Mouse (Mus musculus): ENCODE data around the gene P2ry6.

P2ry6 gene

DNA sequence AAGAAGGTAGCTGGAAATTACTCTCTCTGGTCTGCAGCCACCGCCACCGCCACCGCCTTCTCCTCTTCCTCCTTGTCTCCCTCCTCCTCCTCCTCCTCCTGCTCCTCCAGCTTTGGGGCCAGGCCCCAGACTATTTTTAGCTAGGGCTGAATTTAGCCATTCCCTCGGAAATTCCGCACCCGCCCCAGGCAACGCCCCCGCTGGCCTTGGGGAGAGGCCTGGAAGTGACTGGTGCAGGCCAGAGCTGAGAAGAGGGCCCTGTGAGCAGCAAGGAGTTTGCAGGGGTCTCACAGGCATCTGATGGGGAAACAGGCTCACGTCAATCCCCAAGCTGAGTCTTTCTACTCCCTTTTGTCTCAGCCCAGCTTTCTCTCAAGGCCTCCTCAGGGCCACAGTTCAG lies 56.3 kb downstream of the P2ry6 start:
- in situ Hi-C loops (cut with MboI, MseI) = no loop called here

DNA sequence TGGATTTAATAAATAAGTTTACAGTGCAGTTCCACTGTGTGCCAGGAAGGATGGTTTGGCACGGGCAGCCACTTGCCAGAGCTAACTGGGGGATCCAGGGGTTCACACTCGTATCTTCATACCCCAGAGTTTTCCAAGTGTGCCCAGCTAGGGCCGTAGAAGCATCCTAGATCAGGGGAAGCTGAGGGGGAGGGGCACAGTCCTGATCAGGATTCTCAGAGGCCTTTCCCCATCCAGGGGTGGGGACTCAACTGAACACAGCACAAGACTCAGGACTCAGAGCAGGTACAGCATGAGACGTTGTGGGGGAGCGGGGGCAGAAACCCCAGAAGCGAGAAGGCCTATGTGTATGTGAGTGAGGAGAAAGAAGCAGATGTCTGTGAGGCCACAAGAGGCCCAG lies 56.7 kb downstream of the P2ry6 start:
- in situ Hi-C loops (cut with MboI, MseI) = no loop called here

DNA sequence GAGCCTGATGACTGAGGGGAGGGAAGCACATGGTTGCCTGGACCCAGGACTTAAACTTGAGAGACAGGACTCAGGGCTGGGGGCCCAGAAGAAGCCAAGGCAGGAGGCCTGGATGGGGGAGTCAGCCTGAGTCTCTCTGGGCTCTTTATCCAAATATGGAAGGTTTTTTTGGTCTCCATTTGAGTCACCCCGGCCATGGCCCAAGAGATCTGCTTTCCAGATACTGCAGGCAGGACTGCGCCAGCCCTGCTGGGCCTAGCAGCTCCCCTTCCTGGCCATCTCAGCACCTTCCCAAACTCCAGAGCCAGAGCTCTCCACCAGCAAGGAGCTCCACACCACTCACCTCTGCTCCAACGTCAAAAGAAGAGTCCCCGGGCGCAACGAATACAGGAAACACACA lies 57.9 kb downstream of the P2ry6 start:
- in situ Hi-C loops (cut with MboI, MseI) = no loop called here

DNA sequence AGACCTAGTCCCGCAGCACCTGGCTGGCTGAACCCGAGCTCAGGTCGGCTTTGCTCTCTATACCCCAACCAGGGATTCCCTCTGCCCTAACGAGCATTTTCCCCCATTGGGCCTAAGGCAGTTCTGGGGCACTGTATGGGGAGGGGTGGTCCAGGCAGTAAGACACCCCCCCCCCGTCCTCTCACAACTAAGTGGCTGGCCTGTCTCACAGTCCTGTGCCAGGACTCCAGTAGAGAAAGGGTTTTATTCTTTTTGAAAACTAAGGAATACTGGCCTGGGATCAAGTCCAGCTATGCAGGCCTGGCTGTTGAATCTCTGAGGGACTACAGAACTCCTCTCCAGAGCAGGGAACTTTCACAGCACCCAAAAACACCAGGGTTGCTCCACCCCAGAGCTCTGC lies 59.2 kb downstream of the P2ry6 start:
- in situ Hi-C loops (cut with MboI, MseI) = no loop called here

DNA sequence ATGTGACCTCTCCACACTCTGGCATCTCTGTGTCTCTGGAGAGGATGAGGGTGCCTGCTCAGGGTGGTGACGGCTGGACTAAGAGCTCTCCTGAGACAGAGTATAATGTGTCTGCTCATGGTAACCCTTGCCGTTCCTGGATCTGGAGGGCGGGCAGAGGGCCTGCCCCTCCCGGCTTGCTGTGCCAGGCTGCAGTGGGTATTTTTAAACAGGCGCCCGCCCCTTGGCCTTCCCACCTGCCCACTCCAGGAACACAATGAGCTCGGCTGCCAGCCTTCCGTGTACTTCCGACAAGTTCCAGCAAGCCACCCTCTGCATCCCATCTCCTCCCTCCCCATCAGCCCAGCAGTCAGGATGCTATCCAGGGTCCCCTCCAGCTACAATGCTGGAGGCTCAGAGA lies 62.7 kb downstream of the P2ry6 start:
- in situ Hi-C loops (cut with MboI, MseI) = no loop called here

DNA sequence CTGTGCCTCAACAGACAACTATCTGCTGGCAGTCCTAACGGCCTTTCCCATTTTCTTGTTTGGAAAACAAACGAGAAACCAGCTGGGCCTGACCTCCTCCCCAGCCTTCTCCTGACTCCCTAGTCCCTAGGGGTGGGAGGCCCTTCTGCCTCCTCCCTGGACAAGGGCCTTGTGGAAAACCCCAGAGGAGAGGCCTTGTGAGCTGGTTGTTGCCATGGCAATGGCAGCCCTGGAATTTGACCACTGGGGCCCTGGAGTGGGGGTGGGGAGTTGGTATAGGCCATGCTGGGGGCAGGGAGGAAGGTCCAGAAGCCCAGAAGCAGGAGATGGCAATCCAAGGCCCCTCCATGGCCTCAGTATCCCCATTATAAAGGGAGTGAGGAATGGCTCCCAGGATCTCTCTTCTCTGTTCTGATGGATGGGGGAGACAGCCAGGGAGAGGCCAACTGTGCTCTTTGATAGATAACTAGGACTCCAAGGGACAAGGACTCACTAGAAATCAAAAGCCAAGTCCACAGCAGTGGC lies 63.1 kb downstream of the P2ry6 start:
- in situ Hi-C loops (cut with MboI, MseI) = no loop called here

DNA sequence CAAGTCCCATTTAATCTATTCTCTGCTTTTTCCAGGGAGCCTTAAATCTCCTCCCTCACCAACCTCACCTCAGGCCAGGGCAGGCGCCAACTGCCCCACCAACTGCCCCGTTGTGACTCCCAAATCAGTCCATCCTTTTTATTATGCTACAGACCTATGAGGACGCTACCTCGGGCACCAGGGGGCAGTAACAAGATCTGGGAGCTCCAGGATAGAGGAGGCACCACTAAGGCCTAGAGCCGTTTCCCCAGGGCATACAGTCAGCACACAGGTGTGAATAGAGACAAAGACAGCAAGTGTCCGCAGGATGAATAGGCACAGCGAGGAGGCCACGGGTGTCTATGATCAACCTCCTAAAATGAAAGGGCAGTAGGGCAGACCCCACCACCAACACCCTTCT lies 65.9 kb downstream of the P2ry6 start:
- in situ Hi-C loops (cut with MboI, MseI) = no loop called here

DNA sequence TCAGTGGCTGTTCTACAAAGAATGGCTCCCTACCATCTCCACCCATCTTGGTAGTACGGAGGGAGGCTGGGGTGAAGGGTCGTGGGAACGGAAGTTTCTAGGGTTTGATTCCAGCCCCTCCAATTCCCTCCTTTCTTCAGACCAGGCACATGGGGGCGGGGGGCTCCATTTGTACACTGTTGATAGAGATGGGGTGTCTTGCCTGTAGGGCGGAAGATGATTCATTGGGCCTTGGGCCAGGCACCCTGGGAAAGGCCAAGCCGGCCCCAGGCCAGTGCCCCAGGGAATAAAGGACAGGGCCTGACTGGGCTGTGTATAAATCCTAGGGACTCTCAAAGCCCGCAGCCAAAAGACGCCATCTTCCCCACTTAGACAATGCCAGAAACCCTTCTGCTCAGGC lies 66.4 kb downstream of the P2ry6 start:
- in situ Hi-C loops (cut with MboI, MseI) = no loop called here

DNA sequence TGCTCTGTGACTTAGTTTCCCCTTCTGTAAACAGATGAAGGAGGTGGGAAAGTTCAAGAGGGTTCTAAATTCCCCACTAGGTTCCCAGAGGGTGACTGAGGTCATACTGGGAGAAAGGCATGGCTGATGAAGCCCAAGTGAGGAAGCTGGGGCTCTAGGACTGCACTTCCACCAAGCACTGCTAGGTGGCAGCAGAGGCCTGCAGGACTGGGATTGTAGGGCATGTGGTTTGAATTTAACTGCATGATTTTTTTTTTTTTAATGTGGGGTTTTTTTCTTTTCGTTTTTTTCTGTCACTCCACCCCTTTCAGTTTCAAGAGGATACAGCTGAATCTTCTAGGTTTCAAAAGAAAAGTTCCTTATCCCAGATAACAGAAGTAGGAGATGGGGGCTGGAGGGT lies 67.2 kb downstream of the P2ry6 start:
- in situ Hi-C loops (cut with MboI, MseI) = no loop called here

DNA sequence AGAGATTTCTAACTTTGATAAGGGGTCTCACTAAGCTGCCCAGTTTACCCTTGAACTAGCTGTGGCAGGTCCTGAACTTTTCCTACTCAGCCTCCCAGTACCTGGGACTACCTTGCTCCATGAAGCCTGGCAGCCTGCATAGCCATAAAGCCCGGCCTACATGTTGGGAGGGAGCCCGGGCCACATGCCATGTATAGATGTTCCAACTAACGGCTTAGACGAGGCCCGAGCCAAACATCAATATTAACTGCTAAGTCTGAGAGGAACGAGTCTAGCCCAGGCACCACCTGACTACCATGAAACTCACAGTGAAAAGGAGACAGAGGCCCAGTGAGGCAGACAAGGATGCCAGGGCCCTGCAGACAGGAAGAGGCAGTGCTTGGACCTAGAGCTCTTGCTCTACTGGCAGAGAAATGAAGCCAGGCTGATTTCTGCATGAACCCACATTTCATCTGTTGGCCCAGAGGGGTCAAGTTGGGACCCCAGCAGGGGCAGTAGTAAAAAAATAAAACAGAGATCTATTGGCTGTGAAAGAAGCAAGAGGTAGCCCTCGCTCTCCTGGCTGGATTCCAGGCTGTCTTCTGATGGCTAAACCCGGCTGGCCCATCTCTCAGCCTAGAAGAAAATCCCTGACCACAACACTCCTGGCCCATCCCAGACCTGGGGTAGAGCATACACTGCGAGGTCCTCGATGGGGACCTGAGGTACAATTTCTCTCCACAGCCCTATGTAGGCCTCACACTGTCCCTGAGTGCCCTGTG lies 68.2 kb downstream of the P2ry6 start:
- in situ Hi-C loops (cut with MboI, MseI) = no loop called here

DNA sequence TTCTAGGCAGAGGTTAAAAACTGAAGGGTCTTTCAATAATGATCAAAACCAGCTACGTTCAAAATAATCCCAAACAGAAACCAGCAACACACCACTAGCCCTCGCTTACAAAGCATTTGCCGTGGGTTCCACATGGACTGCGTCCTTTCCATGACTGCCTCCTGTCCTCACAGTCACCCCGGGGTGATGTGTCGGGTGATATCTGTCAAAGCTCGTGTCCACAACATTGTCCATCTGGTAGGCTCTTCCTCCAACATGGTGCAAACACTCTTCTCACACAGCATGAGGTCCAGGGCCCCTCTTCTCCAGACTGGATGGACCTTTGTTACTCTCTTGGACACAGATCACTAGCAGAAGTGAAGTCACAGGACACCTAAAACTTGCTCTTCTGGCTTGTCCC lies 69.4 kb downstream of the P2ry6 start:
- in situ Hi-C loops (cut with MboI, MseI) = no loop called here

DNA sequence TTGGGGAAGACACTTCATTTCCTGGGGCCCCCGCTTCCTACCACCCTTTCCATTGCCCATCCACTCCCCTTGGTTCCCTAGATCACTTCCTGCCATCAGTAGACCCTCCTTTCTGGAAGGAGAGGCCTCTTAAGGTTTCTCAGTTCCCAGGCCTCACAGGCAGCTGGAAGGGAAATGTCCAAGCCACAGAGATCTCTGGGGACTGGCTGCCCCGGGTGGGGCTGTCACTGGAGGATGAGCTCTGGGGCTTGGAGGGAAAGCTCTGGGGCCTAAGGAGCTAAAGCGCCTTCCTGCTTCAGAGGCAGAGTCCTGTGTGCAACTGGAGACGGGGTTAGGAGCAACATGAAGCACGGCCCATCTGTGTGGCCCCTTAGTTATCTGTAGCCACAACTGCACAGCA lies 69.8 kb downstream of the P2ry6 start:
- in situ Hi-C loops (cut with MboI, MseI) = loop anchor here (5.0 kb wide), 1 partner anchor 33 kb away; no protein-coding TSS in a partner anchor

DNA sequence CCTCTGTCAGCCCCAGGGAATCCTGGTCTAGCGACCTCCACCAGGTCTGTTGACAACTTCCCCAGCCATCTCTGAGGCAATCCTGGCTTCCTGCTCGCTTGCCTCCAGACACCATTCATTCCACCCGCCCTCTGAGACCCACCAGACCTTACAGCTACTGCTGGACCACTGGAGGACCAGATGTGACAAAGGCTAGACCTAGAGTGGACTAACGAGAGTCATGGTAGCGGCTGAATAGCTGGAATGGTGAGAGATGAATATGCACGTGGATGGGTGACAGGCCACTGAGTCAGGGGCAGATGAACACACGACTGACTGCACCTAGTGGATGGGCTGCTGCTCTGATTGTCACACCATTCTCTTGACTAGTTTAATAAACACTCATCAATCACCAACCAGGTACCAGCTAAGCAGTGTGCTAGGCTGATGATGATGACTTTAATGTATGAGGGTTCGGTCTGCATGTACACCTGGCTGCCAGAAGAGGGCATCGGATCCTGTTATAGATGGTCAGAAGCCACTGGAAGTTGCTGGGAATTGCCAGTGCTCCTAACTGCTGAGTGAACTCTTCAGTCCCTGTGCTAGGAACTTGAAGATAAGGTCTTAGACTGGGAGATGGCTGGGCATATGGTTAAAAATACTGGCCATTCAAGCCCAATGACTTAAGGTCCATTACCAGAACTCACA lies 71.9 kb downstream of the P2ry6 start:
- in situ Hi-C loops (cut with MboI, MseI) = loop anchor here (5.0 kb wide), 1 partner anchor 35 kb away; no protein-coding TSS in a partner anchor

DNA sequence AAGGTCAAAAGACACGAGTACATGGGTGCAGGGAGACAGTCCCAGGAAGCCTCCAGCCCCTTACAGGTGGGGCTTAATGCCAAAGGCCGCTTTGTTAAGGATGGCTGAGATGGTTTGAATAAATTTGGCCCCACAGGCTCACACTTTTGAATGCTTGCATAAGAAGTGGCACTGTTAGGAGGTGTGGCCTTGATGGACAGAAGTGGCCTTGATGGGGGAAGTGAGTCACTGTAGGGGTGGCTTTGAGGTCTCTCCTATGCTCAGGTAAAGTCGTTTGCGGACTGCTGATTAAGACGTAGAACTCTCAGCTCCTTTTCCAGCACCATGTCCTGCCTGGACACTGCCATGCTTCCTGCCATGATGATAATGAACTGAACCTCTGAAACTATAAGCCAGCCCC lies 76.6 kb downstream of the P2ry6 start:
- in situ Hi-C loops (cut with MboI, MseI) = no loop called here

DNA sequence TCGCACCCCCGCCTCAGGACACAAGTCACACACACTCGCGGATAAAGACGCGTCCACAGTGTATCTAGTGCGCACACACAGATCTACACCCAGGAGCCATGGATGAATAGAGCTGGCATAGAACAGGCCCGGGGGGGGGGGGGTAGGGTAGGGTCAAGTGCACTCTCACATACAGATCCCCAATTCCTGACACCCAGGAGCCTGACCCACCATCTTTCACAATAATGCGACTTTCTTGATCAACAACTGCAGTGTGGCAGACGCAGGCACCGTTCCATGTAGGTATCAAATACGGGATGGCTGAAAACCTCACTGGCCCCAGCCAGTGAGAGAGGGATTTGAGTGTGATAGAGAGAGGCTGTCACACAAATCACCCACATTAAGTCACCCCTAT lies 79.6 kb downstream of the P2ry6 start:
- in situ Hi-C loops (cut with MboI, MseI) = no loop called here

DNA sequence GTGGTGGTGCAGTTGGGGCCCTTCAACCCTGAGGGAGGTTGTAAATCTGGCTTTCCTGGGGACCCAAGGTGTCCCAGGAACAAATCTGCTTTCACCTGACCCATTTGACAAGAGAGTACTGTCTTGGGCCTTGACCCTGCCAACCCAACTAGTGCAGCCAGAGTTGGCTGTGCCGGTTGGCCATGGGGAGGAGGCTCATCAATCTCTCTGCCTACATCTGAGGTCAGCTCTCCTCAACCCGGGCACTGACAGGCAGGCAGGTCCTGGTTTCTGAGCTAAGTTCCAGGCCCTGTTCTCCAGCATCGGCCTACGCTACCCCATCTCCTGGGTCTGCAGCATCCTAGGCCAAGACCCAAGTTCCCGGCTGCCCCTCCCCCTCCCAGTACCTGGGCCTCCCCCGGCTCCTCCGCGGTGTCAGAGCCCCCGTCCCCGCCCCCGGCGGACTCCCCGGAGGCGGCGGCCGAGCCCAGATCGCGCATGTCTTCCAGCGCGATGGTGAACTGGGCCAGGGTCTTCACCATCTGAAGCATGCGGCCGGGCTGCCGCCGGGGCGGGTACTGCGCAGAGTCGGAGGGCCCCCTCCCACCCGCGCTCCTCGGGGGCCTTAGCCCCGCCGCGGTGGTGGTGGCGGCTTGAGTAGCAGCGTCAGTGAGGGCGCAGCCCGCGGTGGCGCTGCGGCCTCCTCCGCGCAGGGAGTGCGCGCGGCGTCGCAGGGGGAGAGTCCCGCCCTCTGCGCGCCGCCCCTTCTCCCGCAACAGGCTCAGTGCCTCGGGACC lies 80.2 kb downstream of the P2ry6 start:
- in situ Hi-C loops (cut with MboI, MseI) = no loop called here

DNA sequence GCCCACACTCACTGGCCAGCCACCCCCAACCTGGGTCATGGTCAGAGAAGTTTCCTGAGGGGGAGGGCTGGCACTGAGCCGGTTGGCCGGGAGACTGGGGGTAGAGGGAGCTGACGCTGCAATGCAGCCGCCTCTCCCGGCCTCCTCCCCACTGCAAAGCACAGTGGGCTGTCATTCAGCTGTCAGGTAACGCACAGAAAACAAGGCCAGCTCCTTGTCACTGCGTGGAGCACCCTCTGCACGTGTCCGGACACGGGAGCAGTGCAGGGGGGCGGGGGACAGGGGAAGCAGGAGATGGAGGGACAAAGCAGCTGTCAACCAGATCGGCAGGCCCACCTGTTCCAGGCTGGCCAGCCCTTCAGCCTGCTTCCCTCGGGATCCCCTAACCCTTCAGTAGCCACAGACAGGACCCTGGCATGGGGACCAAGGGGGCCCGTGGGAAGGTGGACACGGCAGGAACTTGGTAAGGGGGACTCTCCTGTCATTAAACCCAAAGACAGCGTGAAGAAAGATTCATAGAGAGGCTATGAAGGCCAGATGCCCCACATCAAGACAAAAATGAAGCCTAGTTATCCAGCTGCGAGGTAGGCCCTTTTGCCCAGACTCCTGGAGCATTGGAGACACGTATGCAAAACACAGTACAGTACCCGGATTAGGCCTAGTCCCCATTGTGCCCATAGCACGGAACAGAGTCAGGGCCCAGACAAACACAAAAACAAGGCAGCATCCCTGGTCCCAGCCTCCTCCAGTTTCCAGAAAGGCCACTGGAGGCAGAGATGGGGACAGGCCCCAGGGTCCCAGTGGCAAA lies 81.0 kb downstream of the P2ry6 start:
- in situ Hi-C loops (cut with MboI, MseI) = no loop called here
